Mouse (Mus musculus) bone marrow macrophage, adult 2 months (primary cell): ENCODE data around the gene Fads2. TPM values are rescaled to one million over a fixed set of nuclear protein-coding genes. Genes with fewer than 3 reads are reported as not detected.

Experiments used
- H3K27ac ChIP-seq: 2 replicates; pipeline ENCODE4 v1.5.1; 2012; ENCODE audit warnings: low read depth, low read length; ENCODE audit not compliant: insufficient read depth
- H3K4me1 ChIP-seq: 2 replicates; pipeline ENCODE4 v1.6.1; 2012; ENCODE audit warnings: low read length; ENCODE audit not compliant: control insufficient read depth, insufficient read depth
- H3K4me3 ChIP-seq: 2 replicates; pipeline ENCODE4 v1.5.1; 2012; ENCODE audit warnings: mild to moderate bottlenecking, low read length, moderate library complexity; ENCODE audit not compliant: insufficient read depth
- CTCF ChIP-seq: IDR thresholded peaks from 2 replicates; pipeline ENCODE4 v1.5.1; 2012; ENCODE audit warnings: low read depth, mild to moderate bottlenecking, low read length, moderate library complexity
- POLR2A ChIP-seq: IDR thresholded peaks from 2 replicates; pipeline ENCODE4 v1.6.1; 2012; ENCODE audit warnings: mild to moderate bottlenecking, low read depth, low read length, borderline replicate concordance
- polyA plus RNA-seq: library from polyadenylated mRNA; stranded (reverse); fragments of >200 nt; gene quantifications from 2 replicates; pipeline ENCODE4 v1.2.4, GENCODE M21; 2012; ENCODE audit not compliant: missing spikeins, insufficient read depth, insufficient read length

The Fads2 gene
- polyA plus RNA-seq, 1 experiment, result 10.8 TPM

- Histone ChIP-seq H3K4me1 (peaks cover 5% of the 10 kb centered on the region; the same call in 1 of the 2 replicates), H3K4me3 (no peak overlapping the region), H3K27ac (no peak overlapping the region)
- TF ChIP-seq CTCF (no peak), POLR2A (no peak)
These were observed 22.5 kb upstream of the Fads2 start for GRCm38 (mm10) chr19:10123892-10124634.

GRCm38 (mm10) chr19:10122021-10122631, 20.6 kb upstream of the Fads2 start:
- TF ChIP-seq CTCF, result no peak
- TF ChIP-seq POLR2A, result no peak
- no peak overlapping the region for H3K27ac ChIP-seq

GRCm38 (mm10) chr19:10116641-10117040, 15.1 kb upstream of the Fads2 start:
- H3K4me1 ChIP-seq, result no peaks in the 10 kb centered on the region
- H3K27ac ChIP-seq, result no peak overlapping the region
- TF ChIP-seq CTCF (no peak), POLR2A (no peak)
- no peak overlapping the region for H3K4me3 ChIP-seq

More at GRCm38 (mm10) chr19:10122021-10122631, 20.6 kb upstream of the Fads2 start:
- Histone ChIP-seq H3K4me1 (peaks cover 5% of the 10 kb centered on the region; the same call in 1 of the 2 replicates), H3K4me3 (no peak overlapping the region)

GRCm38 (mm10) chr19:10115373-10116158, 14.0 kb upstream of the Fads2 start:
- Histone ChIP-seq H3K27ac (no peak overlapping the region), H3K4me3 (no peak overlapping the region), H3K4me1 (no peaks in the 10 kb centered on the region)
- no peak for TF ChIP-seq POLR2A
- TF ChIP-seq CTCF, result no peak

- Histone ChIP-seq H3K4me1 (peaks cover 4% of the 10 kb centered on the region), H3K4me3 (no peak overlapping the region), H3K27ac (no peak overlapping the region)
- TF ChIP-seq POLR2A (no peak), CTCF (no peak)
These were observed 11.4 kb upstream of the Fads2 start for GRCm38 (mm10) chr19:10112956-10113355.

GRCm38 (mm10) chr19:10108666-10109065, 7.1 kb upstream of the Fads2 start:
- no peak overlapping the region for H3K4me3 ChIP-seq
- H3K27ac ChIP-seq, result no peak overlapping the region
- TF ChIP-seq CTCF (no peak), POLR2A (no peak)
- peaks cover 16% of the 10 kb centered on the region for H3K4me1 ChIP-seq

GRCm38 (mm10) chr19:10108129-10108528, 6.6 kb upstream of the Fads2 start:
- H3K4me3 ChIP-seq, result no peak overlapping the region
- no peak overlapping the region for H3K27ac ChIP-seq
- H3K4me1 ChIP-seq, result peaks cover 16% of the 10 kb centered on the region
- TF ChIP-seq CTCF (no peak), POLR2A (no peak)

- Histone ChIP-seq H3K27ac (no peak overlapping the region), H3K4me3 (no peak overlapping the region), H3K4me1 (peaks cover 19% of the 10 kb centered on the region)
- TF ChIP-seq CTCF, result no peak
- TF ChIP-seq POLR2A, result no peak
These were observed 5.6 kb upstream of the Fads2 start for GRCm38 (mm10) chr19:10107051-10107611.

GRCm38 (mm10) chr19:10106634-10107033, 5.1 kb upstream of the Fads2 start:
- Histone ChIP-seq H3K4me3 (no peak overlapping the region), H3K27ac (no peak overlapping the region), H3K4me1 (peaks cover 20% of the 10 kb centered on the region)
- TF ChIP-seq POLR2A (no peak), CTCF (no peak)
